Mouse (Mus musculus) small intestine, adult 2 months (tissue): ENCODE data around the gene Mmp21. TPM values are rescaled to one million over a fixed set of nuclear protein-coding genes. Genes with fewer than 3 reads are reported as not detected.

Experiments used
- H3K27ac ChIP-seq: fragments of 200-500 bp; 2 replicates; pipeline ENCODE4 v1.5.1; 2012; ENCODE audit warnings: low read depth, low read length, control low read depth, inconsistent platforms; ENCODE audit not compliant: insufficient read depth
- H3K27me3 ChIP-seq: fragments of 200-500 bp; 2 replicates; pipeline ENCODE4 v1.6.1; 2012; ENCODE audit warnings: mild to moderate bottlenecking, moderate library complexity, low read length, inconsistent platforms; ENCODE audit not compliant: control insufficient read depth, insufficient read depth
- H3K36me3 ChIP-seq: fragments of 200-500 bp; 2 replicates; pipeline ENCODE4 v1.6.1; 2012; ENCODE audit warnings: mild to moderate bottlenecking, low read length, control low read depth, inconsistent platforms; ENCODE audit not compliant: control insufficient read depth, insufficient read depth
- H3K4me1 ChIP-seq: fragments of 200-500 bp; 2 replicates; pipeline ENCODE4 v1.6.1; 2012; ENCODE audit warnings: low read length, inconsistent platforms, mixed read lengths; ENCODE audit not compliant: control insufficient read depth, insufficient read depth, insufficient read length
- H3K4me3 ChIP-seq: fragments of 200-500 bp; 2 replicates; pipeline ENCODE4 v1.5.1; 2012; ENCODE audit warnings: low read depth, mild to moderate bottlenecking, control low read depth, inconsistent platforms, low read length, moderate library complexity
- CTCF ChIP-seq: fragments of 200-500 bp; IDR thresholded peaks from 2 replicates; pipeline ENCODE4 v1.5.1; 2012; ENCODE audit warnings: low read depth, mild to moderate bottlenecking, control low read depth, inconsistent platforms, low read length, moderate library complexity, mixed read lengths; ENCODE audit not compliant: insufficient replicate concordance, insufficient read length; ENCODE audit errors: extremely low read depth
- POLR2A ChIP-seq: fragments of 200-500 bp; IDR thresholded peaks from 2 replicates; pipeline ENCODE4 v1.6.1; 2012; ENCODE audit warnings: low read depth, mild to moderate bottlenecking, control low read depth, inconsistent platforms, low read length, moderate library complexity
- WGBS: fragments of 180-500 bp; shearing (Covaris S2); methylation state at CpG from one replicate; pipeline ENCODE4 v1.1.7; 2018; 5-methylcytosine and 5-hydroxymethylcytosine counted together
- polyA plus RNA-seq: library from polyadenylated mRNA; depleted of rRNA; stranded (reverse); fragments of >200 nt; gene quantifications from 2 replicates; pipeline ENCODE4 v1.2.3, GENCODE M21; 2012

Mmp21 gene
- polyA plus RNA-seq, 1 experiment: not detected

GRCm38 (mm10) chr7:133684701-133685100 is 4.8 kb upstream of the Mmp21 start:
- H3K4me3 ChIP-seq: no peak overlapping the region
- H3K4me1 ChIP-seq: no peaks in the 10 kb centered on the region
- 91% methylated on average over 6 of the region's 6 CpGs for WGBS
- TF ChIP-seq POLR2A (no peak), CTCF (no peak)
- peaks cover 20% of the 10 kb centered on the region for H3K36me3 ChIP-seq
- H3K27me3 ChIP-seq: no peaks in the 10 kb centered on the region
- no peak overlapping the region for H3K27ac ChIP-seq

GRCm38 (mm10) chr7:133684110-133684509 is 4.2 kb upstream of the Mmp21 start:
- H3K36me3 ChIP-seq: peaks cover 15% of the 10 kb centered on the region
- no peak overlapping the region for H3K27ac ChIP-seq
- peak; percentile 59; the same call in 1 of the 2 replicates for TF ChIP-seq CTCF
- no peak for TF ChIP-seq POLR2A
- H3K27me3 ChIP-seq: no peaks in the 10 kb centered on the region
- no peaks in the 10 kb centered on the region for H3K4me1 ChIP-seq
- 85% methylated on average over 5 of the region's 5 CpGs for WGBS
- H3K4me3 ChIP-seq: no peak overlapping the region

DNA sequence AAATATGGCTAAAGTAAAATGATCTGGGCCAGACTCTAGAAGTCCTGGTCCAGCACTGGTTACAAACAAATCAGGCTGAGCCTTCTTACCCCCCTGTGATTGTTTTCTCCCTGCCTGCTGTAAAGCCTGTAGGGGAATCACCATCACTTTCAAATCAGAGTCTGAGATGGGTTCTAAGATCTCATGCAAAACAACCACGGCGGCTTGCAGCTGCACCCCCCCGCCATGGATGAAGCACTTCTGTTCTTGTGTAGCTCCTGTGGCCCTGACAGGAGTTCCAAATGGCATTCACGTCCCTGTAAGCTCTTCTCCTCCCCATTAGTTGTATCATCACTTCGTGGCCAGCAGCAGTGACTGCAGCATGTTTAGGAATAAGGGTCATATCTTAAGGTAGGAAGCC is 3.8 kb upstream of the Mmp21 start:
- H3K4me1 ChIP-seq: no peaks in the 10 kb centered on the region
- H3K27ac ChIP-seq: no peak overlapping the region
- WGBS: 84% methylated on average over 5 of the region's 5 CpGs
- TF ChIP-seq POLR2A: no peak
- no peak for TF ChIP-seq CTCF
- H3K27me3 ChIP-seq: no peaks in the 10 kb centered on the region
- H3K36me3 ChIP-seq: peaks cover 12% of the 10 kb centered on the region
- no peak overlapping the region for H3K4me3 ChIP-seq

GRCm38 (mm10) chr7:133679439-133679838 is 422 bp downstream of the Mmp21 start:
- Histone ChIP-seq H3K4me1 (no peaks in the 10 kb centered on the region), H3K27ac (no peak overlapping the region), H3K4me3 (no peak overlapping the region), H3K27me3 (no peaks in the 10 kb centered on the region), H3K36me3 (0 out of 2 replicates have a peak, but pooled peaks cover under 1% of the 10 kb centered on the region)
- WGBS: 45% methylated on average over 4 of the region's 4 CpGs
- TF ChIP-seq POLR2A (no peak), CTCF (no peak)

DNA sequence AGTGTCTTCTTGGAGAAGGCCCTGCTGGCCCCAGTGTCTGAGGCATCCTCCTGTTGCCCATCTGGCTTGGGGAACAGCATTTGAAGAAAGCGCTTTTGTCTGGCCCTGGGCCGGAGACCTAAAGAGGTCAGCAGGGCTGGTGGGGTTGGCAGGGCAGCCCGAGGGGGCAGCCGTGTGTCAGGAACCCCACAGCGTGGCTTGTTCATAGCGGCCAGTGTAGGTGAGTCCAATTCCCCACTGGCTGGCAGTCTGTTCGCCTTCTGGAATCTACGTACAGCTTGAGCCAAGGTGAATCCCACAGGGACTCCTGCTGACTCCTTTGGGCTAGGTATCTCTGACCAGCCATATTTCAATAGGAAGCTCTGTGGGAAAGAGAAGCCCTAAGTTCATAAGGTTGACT is 1.1 kb downstream of the Mmp21 start:
- H3K27ac ChIP-seq: no peak overlapping the region
- no peaks in the 10 kb centered on the region for H3K27me3 ChIP-seq
- TF ChIP-seq CTCF (no peak), POLR2A (no peak)
- 89% methylated on average over 8 of the region's 8 CpGs for WGBS
- H3K4me3 ChIP-seq: no peak overlapping the region
- H3K4me1 ChIP-seq: no peaks in the 10 kb centered on the region
- peaks cover 4% of the 10 kb centered on the region; the same call in 1 of the 2 replicates for H3K36me3 ChIP-seq

DNA sequence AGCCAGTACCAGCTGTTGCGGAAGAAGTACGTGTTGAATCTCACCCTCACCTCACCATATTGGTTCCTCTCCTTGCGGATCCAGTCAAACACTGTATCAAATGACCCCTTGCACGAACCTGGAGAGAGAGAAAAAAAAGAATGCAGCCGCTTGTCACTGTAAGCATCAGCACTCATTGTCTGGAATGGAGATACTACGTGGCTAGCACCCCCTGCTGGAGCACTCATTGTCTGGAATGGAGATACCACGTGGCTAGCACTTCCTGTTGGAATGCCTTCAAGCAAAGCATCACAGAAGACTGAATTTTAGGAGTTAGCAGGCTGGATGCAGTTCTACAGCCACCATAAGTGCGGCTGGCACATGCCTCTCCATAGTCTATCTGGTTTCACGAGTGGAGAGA is 3.9 kb downstream of the Mmp21 start:
- Histone ChIP-seq H3K4me3 (no peak overlapping the region), H3K27ac (no peak overlapping the region), H3K36me3 (peaks cover 28% of the 10 kb centered on the region), H3K4me1 (no peaks in the 10 kb centered on the region), H3K27me3 (no peaks in the 10 kb centered on the region)
- 73% methylated on average over 9 of the region's 9 CpGs for WGBS
- TF ChIP-seq POLR2A (no peak), CTCF (peak; percentile 23; the same call in 1 of the 2 replicates)

GRCm38 (mm10) chr7:133670846-133671245 is 9.0 kb downstream of the Mmp21 start:
- peaks cover 58% of the 10 kb centered on the region for H3K36me3 ChIP-seq
- TF ChIP-seq POLR2A (no peak), CTCF (no peak)
- no peak overlapping the region for H3K27ac ChIP-seq
- H3K4me3 ChIP-seq: no peak overlapping the region
- 85% methylated on average over 3 of the region's 3 CpGs for WGBS
- H3K4me1 ChIP-seq: no peaks in the 10 kb centered on the region
- no peaks in the 10 kb centered on the region for H3K27me3 ChIP-seq

DNA sequence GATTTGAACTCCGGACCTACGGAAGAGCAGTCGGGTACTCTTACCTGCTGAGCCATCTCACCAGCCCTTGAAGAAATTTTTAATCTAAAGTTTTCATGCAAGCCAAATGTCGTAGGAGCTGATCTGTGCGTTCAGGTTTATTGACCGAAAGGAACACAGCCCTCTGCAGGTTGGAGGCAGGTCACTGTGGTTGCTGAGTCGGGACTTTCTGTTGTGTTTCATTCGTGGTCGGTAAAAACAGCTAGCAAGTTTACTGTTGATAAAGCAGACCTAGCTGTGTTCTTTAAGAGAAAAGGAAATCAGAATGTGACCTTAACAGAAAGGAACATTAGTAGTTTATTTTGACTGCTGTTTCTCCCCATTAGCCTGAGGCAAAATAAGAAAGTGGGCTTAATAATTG is 9.9 kb downstream of the Mmp21 start:
- peaks cover 64% of the 10 kb centered on the region for H3K36me3 ChIP-seq

More for the DNA sequence above, 9.9 kb downstream of the Mmp21 start:
- H3K4me3 ChIP-seq: no peak overlapping the region
- H3K27me3 ChIP-seq: no peaks in the 10 kb centered on the region
- TF ChIP-seq CTCF (no peak), POLR2A (no peak)
- no peak overlapping the region for H3K27ac ChIP-seq
- H3K4me1 ChIP-seq: no peaks in the 10 kb centered on the region
- WGBS: 91% methylated on average over 9 of the region's 9 CpGs
